Mouse (Mus musculus): Measurements from ENCODE around the gene Gm17509. TPM values are rescaled to one million over a fixed set of nuclear protein-coding genes. Genes with fewer than 3 reads are reported as not detected.

Gm17509 gene
- 0.54 and 0.73 TPM in 2 replicates for total RNA-seq (2014; rRNA removed)
- 0.09 and 0.15 TPM in 2 replicates for polyA plus RNA-seq (2015; fragmentation: Nextera tagmentation; extraction: Ambion mirVana)

GRCm38 (mm10) chr13:117220501-117221321, at the start of gene Gm17509:
Gm17509 (minus strand) TSS chr13:117221075.
- H3K4me3 ChIP-seq (ENCODE audit: low read length), result peak within 1 kb of the TSS; percentile 75
- H3K36me3 ChIP-seq (ENCODE audit: insufficient read depth, low read length), result no peaks in the 10 kb centered on the region
- TF ChIP-seq CTCF (IDR thresholded peaks at IDR 0.05; ENCODE audit: low read depth), result no peak
- H3K9me3 ChIP-seq (ENCODE audit: low read length), result no peaks in the 10 kb centered on the region
- H3K27me3 ChIP-seq (ENCODE audit: insufficient read depth, low read length), result no peaks in the 10 kb centered on the region
- DNase-seq (ENCODE audit: low spot score) (peak; percentile 73), ATAC-seq (peak; percentile 89)
- H3K9ac ChIP-seq (replicated peaks; ENCODE audit: low read length), result peak within 1 kb of the TSS; percentile 85
- peak within 1 kb of the TSS; percentile 80 for H3K27ac ChIP-seq
- H3K4me1 ChIP-seq (ENCODE audit: insufficient read depth, low read length), result no peaks in the 10 kb centered on the region
- peak within 1 kb of the TSS; percentile 81 for H3K4me2 ChIP-seq (ENCODE audit: low read depth, low read length)
- under 1% methylated on average over 67 of the region's 67 CpGs for WGBS

GRCm38 (mm10) chr13:117267963-117268362, 47.1 kb upstream of the Gm17509 start:
- no peak overlapping the region for H3K27ac ChIP-seq
- no peak for TF ChIP-seq CTCF (IDR thresholded peaks at IDR 0.05; ENCODE audit: low read depth)
- no peaks in the 10 kb centered on the region for H3K9me3 ChIP-seq (ENCODE audit: low read length)
- H3K4me2 ChIP-seq (ENCODE audit: low read depth, low read length), result no peak overlapping the region
- WGBS, result 94% methylated on average over 14 of the region's 14 CpGs
- H3K4me3 ChIP-seq (ENCODE audit: low read length), result no peak overlapping the region
- H3K36me3 ChIP-seq (ENCODE audit: insufficient read depth, low read length), result no peaks in the 10 kb centered on the region
- ATAC-seq (no peak), DNase-seq (ENCODE audit: low spot score) (no peak)
- H3K27me3 ChIP-seq (ENCODE audit: insufficient read depth, low read length), result no peaks in the 10 kb centered on the region
- H3K4me1 ChIP-seq (ENCODE audit: insufficient read depth, low read length), result no peaks in the 10 kb centered on the region
- H3K9ac ChIP-seq (replicated peaks; ENCODE audit: low read length), result no peak overlapping the region

GRCm38 (mm10) chr13:117266156-117266555, 45.3 kb upstream of the Gm17509 start:
- 61% methylated on average over 2 of the region's 2 CpGs for WGBS
- Histone ChIP-seq H3K36me3 (ENCODE audit: insufficient read depth, low read length) (no peaks in the 10 kb centered on the region), H3K4me3 (ENCODE audit: low read length) (no peak overlapping the region), H3K27me3 (ENCODE audit: insufficient read depth, low read length) (no peaks in the 10 kb centered on the region), H3K4me2 (ENCODE audit: low read depth, low read length) (no peak overlapping the region), H3K27ac (no peak overlapping the region), H3K9ac (replicated peaks; ENCODE audit: low read length) (no peak overlapping the region), H3K9me3 (ENCODE audit: low read length) (no peaks in the 10 kb centered on the region), H3K4me1 (ENCODE audit: insufficient read depth, low read length) (no peaks in the 10 kb centered on the region)
- no peak for ATAC-seq
- no peak for TF ChIP-seq CTCF (IDR thresholded peaks at IDR 0.05; ENCODE audit: low read depth)
- no peak for DNase-seq (ENCODE audit: low spot score)

- no peaks in the 10 kb centered on the region for H3K36me3 ChIP-seq (ENCODE audit: insufficient read depth, low read length)
- H3K4me2 ChIP-seq (ENCODE audit: low read depth, low read length), result no peak overlapping the region
- no peak overlapping the region for H3K9ac ChIP-seq (replicated peaks; ENCODE audit: low read length)
- no peak for TF ChIP-seq CTCF (IDR thresholded peaks at IDR 0.05; ENCODE audit: low read depth)
- ATAC-seq (no peak), DNase-seq (ENCODE audit: low spot score) (no peak)
- no peaks in the 10 kb centered on the region for H3K9me3 ChIP-seq (ENCODE audit: low read length)
- H3K4me3 ChIP-seq (ENCODE audit: low read length), result no peak overlapping the region
- no peaks in the 10 kb centered on the region for H3K27me3 ChIP-seq (ENCODE audit: insufficient read depth, low read length)
- no peak overlapping the region for H3K27ac ChIP-seq
- 93% methylated on average over 4 of the region's 4 CpGs for WGBS
- H3K4me1 ChIP-seq (ENCODE audit: insufficient read depth, low read length), result no peaks in the 10 kb centered on the region
Observed at GRCm38 (mm10) chr13:117260704-117261103, 39.8 kb upstream of the Gm17509 start.

- Histone ChIP-seq H3K4me2 (ENCODE audit: low read depth, low read length) (no peak overlapping the region), H3K9ac (replicated peaks; ENCODE audit: low read length) (no peak overlapping the region), H3K36me3 (ENCODE audit: insufficient read depth, low read length) (no peaks in the 10 kb centered on the region), H3K27ac (no peak overlapping the region), H3K4me3 (ENCODE audit: low read length) (no peak overlapping the region), H3K4me1 (ENCODE audit: insufficient read depth, low read length) (no peaks in the 10 kb centered on the region), H3K9me3 (ENCODE audit: low read length) (no peaks in the 10 kb centered on the region), H3K27me3 (ENCODE audit: insufficient read depth, low read length) (no peaks in the 10 kb centered on the region)
- no peak for TF ChIP-seq CTCF (IDR thresholded peaks at IDR 0.05; ENCODE audit: low read depth)
- WGBS, result 92% methylated on average over 5 of the region's 5 CpGs
- no peak for DNase-seq (ENCODE audit: low spot score)
- ATAC-seq, result no peak
Observed at GRCm38 (mm10) chr13:117242621-117243020, 21.7 kb upstream of the Gm17509 start.

- WGBS, result 91% methylated on average over 3 of the region's 3 CpGs
- H3K4me1 ChIP-seq (ENCODE audit: insufficient read depth, low read length), result no peaks in the 10 kb centered on the region
- ATAC-seq, result no peak
Observed at GRCm38 (mm10) chr13:117242063-117242462, 21.2 kb upstream of the Gm17509 start.

GRCm38 (mm10) chr13:117237111-117237510, 16.2 kb upstream of the Gm17509 start:
- Histone ChIP-seq H3K4me1 (ENCODE audit: insufficient read depth, low read length) (0 out of 2 replicates have a peak, but pooled peaks cover 4% of the 10 kb centered on the region), H3K9me3 (ENCODE audit: low read length) (no peaks in the 10 kb centered on the region), H3K4me3 (ENCODE audit: low read length) (no peak overlapping the region), H3K9ac (replicated peaks; ENCODE audit: low read length) (no peak overlapping the region), H3K27ac (no peak overlapping the region), H3K27me3 (ENCODE audit: insufficient read depth, low read length) (no peaks in the 10 kb centered on the region), H3K4me2 (ENCODE audit: low read depth, low read length) (no peak overlapping the region), H3K36me3 (ENCODE audit: insufficient read depth, low read length) (no peaks in the 10 kb centered on the region)
- 72% methylated on average over 4 of the region's 4 CpGs for WGBS
- no peak for DNase-seq (ENCODE audit: low spot score)
- ATAC-seq, result no peak
- TF ChIP-seq CTCF (IDR thresholded peaks at IDR 0.05; ENCODE audit: low read depth), result no peak

More at GRCm38 (mm10) chr13:117242063-117242462, 21.2 kb upstream of the Gm17509 start:
- no peak for DNase-seq (ENCODE audit: low spot score)
- no peak overlapping the region for H3K4me3 ChIP-seq (ENCODE audit: low read length)
- no peaks in the 10 kb centered on the region for H3K9me3 ChIP-seq (ENCODE audit: low read length)
- H3K27ac ChIP-seq, result no peak overlapping the region
- TF ChIP-seq CTCF (IDR thresholded peaks at IDR 0.05; ENCODE audit: low read depth), result no peak
- no peaks in the 10 kb centered on the region for H3K36me3 ChIP-seq (ENCODE audit: insufficient read depth, low read length)
- no peak overlapping the region for H3K4me2 ChIP-seq (ENCODE audit: low read depth, low read length)
- H3K27me3 ChIP-seq (ENCODE audit: insufficient read depth, low read length), result no peaks in the 10 kb centered on the region
- H3K9ac ChIP-seq (replicated peaks; ENCODE audit: low read length), result no peak overlapping the region

Data from hindbrain, postnatal 0 days (tissue).